Mouse (Mus musculus) layer of hippocampus, adult 9-10 months (tissue): ENCODE results near the gene Olfr1254.

ENCODE experiments used
- DNase-seq: peaks from one replicate; pipeline ENCODE4 v3.0.0; 2022; ENCODE audit warnings: low spot score

Olfr1254 gene

DNA sequence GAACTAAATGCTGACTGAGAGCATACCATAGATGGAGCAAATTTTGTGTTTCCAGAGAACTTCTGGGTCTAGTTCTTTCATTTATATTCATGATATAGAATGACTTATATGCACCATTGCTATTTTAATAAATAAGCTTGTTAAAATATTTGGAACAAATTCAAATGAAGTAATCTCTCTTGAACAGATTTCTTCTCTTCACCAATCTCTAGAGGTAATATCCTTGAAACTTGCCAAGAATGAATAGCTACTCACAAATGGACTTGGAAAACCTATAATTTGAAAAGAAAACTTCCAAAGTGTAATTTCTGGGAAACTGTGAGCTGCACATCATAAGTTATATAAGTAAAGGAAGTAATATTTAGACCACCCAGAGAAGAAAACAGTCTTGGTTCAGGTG, at the start of gene Olfr1254:
Gene Olfr1254, minus strand, starts transcription at position 101 of the 400 bp plus-strand sequence.
- DNase-seq, result no peak

DNA sequence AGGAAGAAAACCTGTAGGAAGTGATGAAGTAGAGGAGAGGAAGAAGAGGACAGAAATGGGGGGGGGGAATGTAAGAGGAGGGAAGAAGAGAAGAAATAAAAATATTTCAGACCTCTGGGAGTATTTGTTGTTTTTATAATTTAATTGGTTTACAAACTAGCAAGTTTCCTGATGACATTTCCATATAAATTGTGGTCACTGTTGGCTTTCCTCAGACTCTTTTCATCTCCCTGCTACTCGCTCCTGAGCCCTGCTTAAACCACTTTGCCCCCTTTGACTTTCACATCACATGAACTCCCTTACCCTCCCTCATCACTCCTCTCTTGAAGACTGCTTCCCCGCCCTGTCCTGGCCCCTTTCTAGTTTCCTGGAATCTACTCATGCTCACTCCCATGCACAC, 48.0 kb upstream of the Olfr1254 start, which contains the start of gene Olfr1256:
Gene Olfr1256, minus strand, starts transcription at position 101 of the 400 bp plus-strand sequence.
- no peak for DNase-seq

DNA sequence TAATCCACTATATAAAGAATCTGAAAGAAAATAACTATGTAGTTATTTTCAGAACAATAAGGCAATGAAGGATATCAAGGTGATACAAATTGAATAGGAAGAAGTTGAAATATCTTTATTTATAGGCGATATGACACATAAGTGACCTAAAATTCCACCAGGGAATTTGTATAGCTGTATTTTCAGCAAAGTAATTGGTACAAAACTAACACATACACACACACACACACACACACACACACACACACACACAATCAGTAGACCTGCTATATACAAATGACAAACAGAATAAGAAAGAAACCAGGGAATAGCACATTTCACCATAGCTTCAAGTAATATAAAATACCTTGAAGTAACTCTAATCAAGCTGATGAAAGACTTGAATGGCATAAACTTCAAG, 26.8 kb upstream of the Olfr1254 start:
- no peak for DNase-seq

DNA sequence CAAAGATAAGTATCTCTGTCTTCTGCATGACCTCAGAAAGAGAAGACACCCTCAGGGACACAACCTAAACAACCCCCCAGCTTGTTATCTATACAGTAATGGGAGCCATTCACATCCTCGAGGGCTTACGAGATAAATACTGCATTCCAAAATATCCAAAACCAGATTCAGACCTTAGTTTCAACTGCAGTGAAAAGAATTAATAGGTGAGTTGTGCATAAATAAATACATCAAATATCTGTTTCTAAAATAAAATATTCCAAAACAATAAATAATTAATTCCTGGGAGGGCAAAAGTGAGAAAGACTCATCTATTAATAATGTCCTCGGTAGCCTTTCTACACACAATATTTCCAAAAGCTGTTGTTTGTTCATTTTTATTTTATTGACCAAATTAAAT, 18.3 kb upstream of the Olfr1254 start, which contains the start of gene Olfr1255:
Gene Olfr1255, plus strand, starts transcription at position 301 of the 400 bp plus-strand sequence.
- no peak for DNase-seq

DNA sequence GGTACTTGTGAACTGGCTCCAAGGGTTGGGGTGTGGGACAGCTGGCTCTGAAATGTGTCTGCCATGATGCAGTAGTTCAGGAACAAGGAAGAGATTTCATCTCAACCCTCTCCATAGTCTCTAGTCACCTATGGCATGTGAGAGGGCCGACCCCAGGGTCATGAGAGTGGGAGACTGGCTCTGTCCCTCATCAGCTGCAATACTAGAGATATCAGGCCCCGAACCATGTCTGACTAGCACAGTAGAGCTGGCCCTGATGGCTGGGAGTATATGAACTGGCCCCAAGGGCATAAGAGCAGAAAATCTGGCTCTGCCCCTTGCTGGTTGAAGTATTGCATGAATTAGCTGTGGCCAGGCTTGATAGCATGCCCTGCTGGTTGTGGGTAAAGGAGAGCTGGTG, 17.3 kb upstream of the Olfr1254 start:
- DNase-seq, result no peak

DNA sequence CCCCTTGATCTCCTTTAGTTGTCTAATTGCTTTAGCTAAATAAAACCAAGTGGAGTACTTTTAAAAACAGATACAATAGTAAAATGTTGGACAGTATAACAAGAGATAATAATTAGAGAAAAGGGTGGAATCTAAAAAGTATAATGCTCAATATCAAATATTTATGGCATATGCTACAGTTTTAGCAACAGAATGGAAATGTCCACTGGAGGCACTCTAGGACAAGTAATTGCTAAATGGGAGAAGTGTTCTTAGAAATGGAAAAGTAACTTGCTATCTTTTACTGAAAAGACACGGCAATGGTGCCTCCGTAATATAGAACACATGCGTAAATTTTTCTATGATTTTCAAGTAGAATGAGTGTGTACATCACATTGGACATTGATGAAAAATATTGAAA, 6.2 kb upstream of the Olfr1254 start:
- DNase-seq, result no peak

DNA sequence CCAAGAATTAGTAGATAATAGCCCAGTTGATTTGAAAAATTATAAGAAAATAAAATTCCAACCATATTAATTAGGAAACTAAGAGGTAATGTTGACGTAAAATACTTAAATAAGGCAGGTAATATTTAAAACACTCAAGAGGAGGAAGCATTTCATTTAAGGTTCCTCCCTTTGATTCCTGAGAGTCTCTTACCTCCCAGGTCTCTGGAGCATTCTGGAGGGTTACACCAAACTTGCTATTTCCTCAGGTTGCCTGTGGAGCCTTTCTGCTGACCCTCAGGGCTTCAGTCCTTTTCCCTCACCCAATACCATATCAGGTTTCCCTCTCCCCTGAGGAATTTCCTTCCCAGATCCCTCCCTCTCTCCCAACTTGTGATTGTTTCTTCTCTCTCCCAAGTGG, 36.4 kb downstream of the Olfr1254 start, which contains the start of gene Olfr1253:
Gene Olfr1253, minus strand, starts transcription at position 101 of the 400 bp plus-strand sequence.
- DNase-seq, result no peak
